Mouse (Mus musculus) spleen, adult 2 months (tissue): Measurements from ENCODE around the gene Dlk1.

Experiments used
- CTCF ChIP-seq: fragments of 200-500 bp; IDR thresholded peaks from 2 replicates; pipeline ENCODE4 v1.5.1; 2011; ENCODE audit warnings: mild to moderate bottlenecking, inconsistent platforms; ENCODE audit not compliant: insufficient read depth, insufficient read length, insufficient replicate concordance; ENCODE audit errors: extremely low read depth
- POLR2A ChIP-seq: fragments of 200-500 bp; IDR thresholded peaks from 2 replicates; pipeline ENCODE4 v1.6.1; 2011; ENCODE audit warnings: low read depth, low read length, inconsistent platforms

- TF ChIP-seq POLR2A, result no peak
- no peak for TF ChIP-seq CTCF
Measured at GRCm38 (mm10) chr12:109449421-109450411, 2.9 kb upstream of the Dlk1 start.
